Comparison of ENCODE assay signal across 8 mouse cellular contexts in the genomic region with DNA sequence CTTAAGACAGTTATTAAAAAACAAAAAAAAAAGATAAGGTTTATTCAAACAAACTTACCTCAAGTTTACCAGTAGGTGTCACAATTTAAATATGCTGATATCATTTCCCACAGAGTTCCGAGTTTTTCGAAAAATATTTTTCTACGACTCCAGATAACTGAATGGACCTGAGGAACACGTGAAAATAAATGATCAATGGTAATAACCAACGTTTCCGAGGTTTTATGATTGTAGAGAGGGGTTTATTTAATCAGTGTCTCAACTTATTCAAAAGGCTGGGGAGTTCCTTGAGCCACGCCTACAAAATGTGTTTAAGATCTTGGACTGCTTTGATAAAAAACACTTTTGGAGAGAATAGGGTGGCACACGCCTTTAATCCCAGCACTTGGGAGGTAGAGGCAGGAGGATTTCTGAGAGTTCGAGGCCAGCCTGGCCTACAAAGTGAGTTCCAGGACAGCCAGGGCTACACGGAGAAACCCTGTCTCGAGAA. TPM values are rescaled to one million over a fixed set of nuclear protein-coding genes. Genes with fewer than 3 reads are reported as not detected.
DNase-seq lines count a peak whose midpoint lies in the region; ATAC-seq and TF ChIP-seq lines count a peak whose summit lies in the region.

No protein-coding gene starts in this region.

- no peak for TF ChIP-seq EP300 in heart, postnatal 0 days (IDR thresholded peaks at IDR 0.05; ENCODE audit: low read depth)

- 25% methylated on average over 11 of the region's 11 CpGs for WGBS in lung, embryonic 15.5 days
- WGBS in heart, postnatal 0 days, result 41% methylated on average over 11 of the region's 11 CpGs
- WGBS in liver, embryonic 11.5 days, result 32% methylated on average over 11 of the region's 11 CpGs

- no peak for DNase-seq in lung, postnatal 25 days (ENCODE audit: low spot score)
- peak; percentile 65 for DNase-seq in c-Kit-positive CD71-positive TER-119-negative erythroid progenitor cells, embryonic 14.5 days (ENCODE audit: low read depth)
- DNase-seq in heart, postnatal 0 days (ENCODE audit: low spot score), result no peak
- DNase-seq in liver, embryonic 11.5 days (ENCODE audit: low spot score), result no peak
- peak; percentile 39 for DNase-seq in retina, postnatal 1 day
- DNase-seq in urinary bladder, postnatal 25 days (ENCODE audit: low spot score), result no peak
- DNase-seq in ovary, postnatal 10 days (ENCODE audit: low spot score), result no peak

- TF ChIP-seq CTCF in heart, postnatal 0 days (IDR thresholded peaks at IDR 0.05; ENCODE audit: low read depth), result peak; percentile 10; the same call in 1 of the 2 replicates

- peak overlapping the region; percentile 69 for H3K4me3 ChIP-seq in lung, embryonic 15.5 days
- peak overlapping the region; percentile 72 for H3K4me3 ChIP-seq in heart, postnatal 0 days (ENCODE audit: low read depth, low read length)
- peak overlapping the region; percentile 69 for H3K4me3 ChIP-seq in liver, embryonic 11.5 days (ENCODE audit: low read depth, low read length)

- no peaks in the 10 kb centered on the region for H3K36me3 ChIP-seq in lung, embryonic 15.5 days
- H3K36me3 ChIP-seq in heart, postnatal 0 days (replicated peaks; ENCODE audit: control insufficient read depth, insufficient read depth, low read length), result no peaks in the 10 kb centered on the region
- no peaks in the 10 kb centered on the region for H3K36me3 ChIP-seq in liver, embryonic 11.5 days (ENCODE audit: control insufficient read depth, insufficient read depth, low read length)

- H3K4me2 ChIP-seq in lung, embryonic 15.5 days, result peak overlapping the region; percentile 71
- H3K4me2 ChIP-seq in heart, postnatal 0 days (ENCODE audit: low read depth, low read length), result peak overlapping the region; percentile 62
- H3K4me2 ChIP-seq in liver, embryonic 11.5 days, result peak overlapping the region; percentile 66

- H3K9ac ChIP-seq in lung, embryonic 15.5 days, result no peak overlapping the region
- H3K9ac ChIP-seq in heart, postnatal 0 days (replicated peaks; ENCODE audit: low read depth, low read length), result no peak overlapping the region
- no peak overlapping the region for H3K9ac ChIP-seq in liver, embryonic 11.5 days (ENCODE audit: low read depth, low read length)

- ATAC-seq in lung, embryonic 15.5 days (ENCODE audit: borderline replicate concordance, extremely low read depth, low FRiP score, low TSS enrichment), result no peak
- no peak for ATAC-seq in heart, postnatal 0 days (ENCODE audit: insufficient read depth, low read depth)
- no peak for ATAC-seq in liver, embryonic 11.5 days (replicated peaks; ENCODE audit: low FRiP score)

- no peak overlapping the region; the same call in 1 of the 2 replicates for H3K27ac ChIP-seq in lung, embryonic 15.5 days
- no peak overlapping the region for H3K27ac ChIP-seq in heart, postnatal 0 days (ENCODE audit: low read depth)
- H3K27ac ChIP-seq in liver, embryonic 11.5 days (ENCODE audit: low read depth, low read length), result no peak overlapping the region

- H3K4me1 ChIP-seq in lung, embryonic 15.5 days, result peaks cover 7% of the 10 kb centered on the region
- H3K4me1 ChIP-seq in heart, postnatal 0 days (ENCODE audit: control insufficient read depth, insufficient read depth), result no peaks in the 10 kb centered on the region
- peaks cover 8% of the 10 kb centered on the region for H3K4me1 ChIP-seq in liver, embryonic 11.5 days (replicated peaks; ENCODE audit: control insufficient read depth, insufficient read depth, low read length)

- no peaks in the 10 kb centered on the region for H3K27me3 ChIP-seq in lung, embryonic 15.5 days
- H3K27me3 ChIP-seq in heart, postnatal 0 days (ENCODE audit: control insufficient read depth, insufficient read depth, low read length), result no peaks in the 10 kb centered on the region
- no peaks in the 10 kb centered on the region for H3K27me3 ChIP-seq in liver, embryonic 11.5 days (replicated peaks; ENCODE audit: control insufficient read depth, insufficient read depth, low read length)

- H3K9me3 ChIP-seq in lung, embryonic 15.5 days, result no peaks in the 10 kb centered on the region
- H3K9me3 ChIP-seq in heart, postnatal 0 days (replicated peaks; ENCODE audit: control insufficient read depth, low read length), result no peaks in the 10 kb centered on the region
- no peaks in the 10 kb centered on the region for H3K9me3 ChIP-seq in liver, embryonic 11.5 days (ENCODE audit: control insufficient read depth, low read length)

RNA-seq across cellular contexts. Expression of gene Stx11, which starts 42.5 kb away (rescaled TPM):
- polyA plus RNA-seq in lung, embryonic 15.5 days (2015; fragmentation: Nextera tagmentation; extraction: Ambion mirVana), result 2.0 and 5.3 TPM in 2 replicates
- total RNA-seq in heart, postnatal 0 days (2014; rRNA removed; ENCODE audit: low replicate concordance), result 4.7 and 5.2 TPM in 2 replicates
- polyA plus RNA-seq in heart, postnatal 0 days (2015; fragmentation: Nextera tagmentation; extraction: Ambion mirVana), result 3.1 and 3.5 TPM in 2 replicates
- polyA plus RNA-seq in liver, embryonic 11.5 days (2014; fragmentation: Nextera tagmentation; extraction: Ambion mirVana), result 12.6 and 14.9 TPM in 2 replicates

RNA-seq across cellular contexts. Expression of gene Utrn, which starts 52.4 kb away (rescaled TPM):
- polyA plus RNA-seq in lung, embryonic 15.5 days (2015; fragmentation: Nextera tagmentation; extraction: Ambion mirVana), result 62.6 and 78.8 TPM in 2 replicates
- total RNA-seq in heart, postnatal 0 days (2014; rRNA removed; ENCODE audit: low replicate concordance), result 50.3 and 61.6 TPM in 2 replicates
- polyA plus RNA-seq in heart, postnatal 0 days (2015; fragmentation: Nextera tagmentation; extraction: Ambion mirVana), result 47.3 and 48.4 TPM in 2 replicates
- polyA plus RNA-seq in liver, embryonic 11.5 days (2014; fragmentation: Nextera tagmentation; extraction: Ambion mirVana), result 19.8 and 23.0 TPM in 2 replicates

Comparison
In these comparisons a context has a peak if more than half of its experiments do, and no peak if none do; other contexts are left out.
1. DNase-seq: peak in c-Kit-positive CD71-positive TER-119-negative erythroid progenitor cells, embryonic 14.5 days (single experiment) and retina, postnatal 1 day (single experiment); none in lung, postnatal 25 days (single experiment), heart, postnatal 0 days (single experiment), liver, embryonic 11.5 days (single experiment), urinary bladder, postnatal 25 days (single experiment) and ovary, postnatal 10 days (single experiment).
2. Peak in every context shown above with its lines, with median percentiles within 50 percentile points of each other: H3K4me2 ChIP-seq and H3K4me3 ChIP-seq.